Mouse (Mus musculus) left cerebral cortex, adult 11 months (tissue): ENCODE results near the gene Tspan9.

Experiments used
- DNase-seq: peaks from one replicate; pipeline ENCODE4 v3.0.0; 2022; ENCODE audit warnings: low spot score

Tspan9 gene

GRCm38 (mm10) chr6:128011781-128012180 lies 131.6 kb downstream of the Tspan9 start:
- no peak for DNase-seq

GRCm38 (mm10) chr6:128011071-128011477 lies 132.3 kb downstream of the Tspan9 start:
- no peak for DNase-seq

- DNase-seq, result no peak
These were observed 133.0 kb downstream of the Tspan9 start for GRCm38 (mm10) chr6:128010135-128010971.

GRCm38 (mm10) chr6:128007982-128008562 lies 135.3 kb downstream of the Tspan9 start:
- DNase-seq, result no peak

GRCm38 (mm10) chr6:128007241-128007701 lies 136.1 kb downstream of the Tspan9 start:
- DNase-seq, result no peak

- no peak for DNase-seq
These were observed 137.2 kb downstream of the Tspan9 start for GRCm38 (mm10) chr6:128006156-128006555.

GRCm38 (mm10) chr6:128004544-128004943 lies 138.8 kb downstream of the Tspan9 start:
- no peak for DNase-seq

GRCm38 (mm10) chr6:128003542-128003941 lies 139.9 kb downstream of the Tspan9 start:
- DNase-seq, result no peak

- DNase-seq, result no peak
These were observed 140.7 kb downstream of the Tspan9 start for GRCm38 (mm10) chr6:128002667-128003066.

- DNase-seq, result no peak
These were observed 141.3 kb downstream of the Tspan9 start for GRCm38 (mm10) chr6:128002104-128002503.

GRCm38 (mm10) chr6:128001587-128001986 lies 141.8 kb downstream of the Tspan9 start:
- no peak for DNase-seq

- DNase-seq, result no peak
These were observed 142.6 kb downstream of the Tspan9 start for GRCm38 (mm10) chr6:128000777-128001176.

GRCm38 (mm10) chr6:127999118-127999517 lies 144.3 kb downstream of the Tspan9 start:
- no peak for DNase-seq

GRCm38 (mm10) chr6:127996928-127997327 lies 146.5 kb downstream of the Tspan9 start:
- no peak for DNase-seq

- no peak for DNase-seq
These were observed 150.4 kb downstream of the Tspan9 start for GRCm38 (mm10) chr6:127992993-127993392.

- DNase-seq, result no peak
These were observed 151.8 kb downstream of the Tspan9 start for GRCm38 (mm10) chr6:127991509-127992176.

- DNase-seq, result peak; percentile 65
These were observed 153.7 kb downstream of the Tspan9 start for GRCm38 (mm10) chr6:127989624-127990212.

GRCm38 (mm10) chr6:127988944-127989494 lies 154.4 kb downstream of the Tspan9 start:
- DNase-seq, result no peak

GRCm38 (mm10) chr6:127987374-127987773 lies 156.0 kb downstream of the Tspan9 start:
- DNase-seq, result no peak

- DNase-seq, result no peak
These were observed 157.0 kb downstream of the Tspan9 start for GRCm38 (mm10) chr6:127986357-127986756.

GRCm38 (mm10) chr6:127981176-127981575 lies 162.2 kb downstream of the Tspan9 start:
- DNase-seq, result no peak

GRCm38 (mm10) chr6:127980381-127981045 lies 162.9 kb downstream of the Tspan9 start:
- no peak for DNase-seq
